Mouse (Mus musculus) intestine, embryonic 15.5 days (tissue): ENCODE measurements around the gene Ccn1. TPM values are rescaled to one million over a fixed set of nuclear protein-coding genes. Genes with fewer than 3 reads are reported as not detected.

Source experiments
- ATAC-seq: fragments of 200-750 bp; cut with Nextera tagmentation; 2 replicates; pipeline ENCODE4 v1.8.0; 2017; ENCODE audit warnings: moderate TSS enrichment, moderate library complexity
- H3K27ac ChIP-seq: fragments of 300-500 bp; sonication (generic); 2 replicates; pipeline ENCODE4 v1.5.1; 2015; ENCODE audit warnings: mild to moderate bottlenecking, inconsistent platforms
- H3K27me3 ChIP-seq: fragments of 300-500 bp; sonication (generic); replicated peaks from 2 replicates; pipeline ENCODE4 v1.6.1; 2015; ENCODE audit warnings: inconsistent platforms
- H3K36me3 ChIP-seq: fragments of 300-500 bp; sonication (generic); 2 replicates; pipeline ENCODE4 v1.6.1; 2015; ENCODE audit warnings: inconsistent platforms
- H3K4me1 ChIP-seq: fragments of 300-500 bp; sonication (generic); replicated peaks from 2 replicates; pipeline ENCODE4 v1.6.1; 2015; ENCODE audit warnings: inconsistent platforms
- H3K4me2 ChIP-seq: fragments of 300-500 bp; sonication (generic); replicated peaks from 2 replicates; pipeline ENCODE4 v1.6.1; 2015; ENCODE audit warnings: mild to moderate bottlenecking, inconsistent platforms
- H3K4me3 ChIP-seq: fragments of 300-500 bp; sonication (generic); replicated peaks from 2 replicates; pipeline ENCODE4 v1.5.1; 2015; ENCODE audit warnings: inconsistent platforms
- H3K9ac ChIP-seq: fragments of 300-500 bp; sonication (generic); 2 replicates; pipeline ENCODE4 v1.6.1; 2015; ENCODE audit warnings: inconsistent platforms
- H3K9me3 ChIP-seq: fragments of 300-500 bp; sonication (generic); 2 replicates; pipeline ENCODE4 v1.6.1; 2016; ENCODE audit warnings: inconsistent platforms
- WGBS: fragments of 180-500 bp; shearing (Covaris S2); methylation state at CpG from one replicate; pipeline ENCODE4 v1.1.7; 2015; 5-methylcytosine and 5-hydroxymethylcytosine counted together
- polyA plus RNA-seq: library from polyadenylated mRNA; unstranded; fragments of >200 nt; fragmentation: Nextera tagmentation; extraction: Ambion mirVana; gene quantifications from 2 replicates; pipeline ENCODE4 v1.2.1, GENCODE M21; 2015

Ccn1 gene
- polyA plus RNA-seq, 1 experiment from 2014 or later: 50.4 TPM

DNA sequence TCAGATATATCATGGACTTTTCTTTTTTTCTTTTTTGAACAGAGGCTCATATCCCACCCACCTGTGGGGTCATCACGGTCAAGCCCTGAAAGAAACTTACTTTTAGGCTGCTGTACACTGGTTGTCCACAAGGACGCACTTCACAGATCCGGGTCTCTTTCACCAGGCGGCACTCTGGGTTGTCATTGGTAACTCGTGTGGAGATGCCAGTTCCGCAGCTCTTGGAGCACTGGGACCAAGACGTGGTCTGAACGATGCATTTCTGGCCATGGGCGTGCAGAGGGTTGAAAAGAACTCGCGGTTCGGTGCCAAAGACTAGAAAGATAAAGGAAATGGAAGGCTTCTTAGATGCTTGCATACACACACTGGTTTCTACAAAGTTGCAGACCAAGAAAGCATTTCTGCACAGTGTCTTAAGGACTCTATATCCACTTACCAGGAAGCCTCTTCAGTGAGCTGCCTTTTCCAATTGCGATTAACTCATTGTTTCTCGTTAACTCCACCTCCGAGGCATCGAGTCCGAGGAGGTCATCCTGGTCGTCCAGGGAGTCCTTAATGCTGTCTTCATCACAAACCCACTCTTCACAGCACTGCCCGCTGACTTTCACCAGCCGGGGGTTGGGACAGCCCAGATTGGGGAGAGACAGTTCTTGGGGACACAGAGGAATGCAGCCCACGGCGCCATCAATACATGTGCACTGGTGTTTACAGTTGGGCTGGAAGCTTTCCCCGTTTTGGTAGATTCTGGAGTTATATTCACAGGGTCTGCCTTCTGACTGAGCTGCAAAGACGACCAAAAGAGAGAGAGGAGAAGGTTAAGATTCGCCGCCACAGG lies 1.5 kb downstream of the Ccn1 start:
- WGBS: 27% methylated on average over 26 of the region's 26 CpGs
- peak overlapping the region; percentile 92 for H3K4me2 ChIP-seq
- H3K4me3 ChIP-seq: peak overlapping the region; percentile 71
- no peaks in the 10 kb centered on the region for H3K9me3 ChIP-seq
- peak overlapping the region; percentile 94 for H3K27ac ChIP-seq
- peak overlapping the region; percentile 84 for H3K9ac ChIP-seq
- no peak for ATAC-seq
- H3K36me3 ChIP-seq: 0 out of 2 replicates have a peak, but pooled peaks cover 4% of the 10 kb centered on the region
- peaks cover 20% of the 10 kb centered on the region for H3K4me1 ChIP-seq
- H3K27me3 ChIP-seq: no peaks in the 10 kb centered on the region

DNA sequence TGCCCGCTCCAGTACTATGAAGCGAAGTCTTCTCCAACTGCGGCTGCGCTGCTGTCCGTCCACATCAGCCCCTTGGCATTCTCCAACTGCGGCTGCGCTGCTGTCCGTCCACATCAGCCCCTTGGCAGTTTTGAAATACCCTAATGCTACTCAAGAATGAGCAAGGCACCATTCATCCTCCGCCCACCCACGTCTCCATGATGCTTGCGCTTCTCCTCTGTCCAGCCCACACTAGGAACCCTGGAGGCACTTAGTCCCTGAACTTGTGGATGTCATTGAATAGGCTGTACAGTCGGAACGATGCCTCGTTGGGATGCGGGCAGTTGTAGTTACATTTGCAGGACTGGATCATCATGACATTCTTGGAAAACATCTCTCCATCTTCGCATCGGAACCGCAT lies 2.4 kb downstream of the Ccn1 start:
- WGBS: 89% methylated on average over 18 of the region's 18 CpGs
- H3K4me1 ChIP-seq: peaks cover 21% of the 10 kb centered on the region; the same call in 1 of the 2 replicates
- H3K4me2 ChIP-seq: 0 out of 2 replicates have a peak overlapping the region, but pooled peaks have one; percentile 12
- no peak overlapping the region for H3K27ac ChIP-seq
- H3K9ac ChIP-seq: no peak overlapping the region
- no peaks in the 10 kb centered on the region for H3K9me3 ChIP-seq
- 0 out of 2 replicates have a peak, but pooled peaks cover 4% of the 10 kb centered on the region for H3K36me3 ChIP-seq
- H3K4me3 ChIP-seq: no peak overlapping the region
- no peak for ATAC-seq
- no peaks in the 10 kb centered on the region for H3K27me3 ChIP-seq

- H3K9me3 ChIP-seq: no peaks in the 10 kb centered on the region
- 81% methylated on average over 2 of the region's 2 CpGs for WGBS
- no peak overlapping the region for H3K4me3 ChIP-seq
- H3K4me2 ChIP-seq: no peak overlapping the region
- 0 out of 2 replicates have a peak, but pooled peaks cover 4% of the 10 kb centered on the region for H3K36me3 ChIP-seq
- H3K27me3 ChIP-seq: no peaks in the 10 kb centered on the region
- ATAC-seq: no peak
- no peak overlapping the region for H3K27ac ChIP-seq
- no peak overlapping the region for H3K9ac ChIP-seq
- 0 out of 2 replicates have a peak, but pooled peaks cover 19% of the 10 kb centered on the region for H3K4me1 ChIP-seq
These were observed 3.1 kb downstream of the Ccn1 start for GRCm38 (mm10) chr3:145646666-145647065.

DNA sequence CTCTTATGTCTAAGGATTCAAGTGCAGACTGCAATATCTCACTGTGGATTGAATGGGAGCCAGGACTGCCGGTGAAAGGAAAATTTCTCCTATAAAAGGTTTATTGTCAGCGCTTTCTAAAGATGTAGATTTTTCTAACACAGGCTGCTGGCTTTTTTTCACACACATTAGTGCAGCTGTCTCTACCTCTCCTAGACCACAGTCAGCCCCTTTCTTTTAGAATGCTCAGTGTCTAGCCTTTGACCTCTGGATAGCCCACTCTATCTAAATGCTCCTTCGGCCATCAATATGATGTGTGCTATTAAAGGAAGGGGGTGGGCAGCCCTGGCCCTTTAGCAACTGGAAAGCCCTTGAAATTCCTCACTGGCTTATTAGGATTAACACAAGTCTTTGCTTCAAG lies 3.8 kb downstream of the Ccn1 start:
- H3K4me1 ChIP-seq: 0 out of 2 replicates have a peak, but pooled peaks cover 14% of the 10 kb centered on the region
- H3K27ac ChIP-seq: no peak overlapping the region
- ATAC-seq: no peak

DNA sequence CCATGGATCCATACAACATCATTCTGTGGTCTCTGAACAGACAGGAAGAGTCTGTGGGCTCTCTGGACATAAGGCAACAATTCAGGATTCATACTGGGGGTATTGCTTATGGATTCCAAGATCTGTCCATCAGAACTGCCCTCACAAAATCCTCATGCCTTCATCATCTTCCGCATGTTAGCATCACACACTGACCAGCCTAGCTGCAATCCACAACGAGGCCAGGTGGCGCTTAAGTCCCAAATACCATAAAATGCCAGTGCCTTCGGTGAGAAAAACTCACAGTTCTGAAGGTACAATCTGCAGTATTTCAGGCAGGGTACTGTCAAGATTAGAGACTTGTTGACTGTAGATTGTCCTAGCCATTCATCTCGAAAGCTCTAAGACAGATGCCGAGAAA lies 4.3 kb downstream of the Ccn1 start:
- Histone ChIP-seq H3K4me2 (no peak overlapping the region), H3K36me3 (0 out of 2 replicates have a peak, but pooled peaks cover 4% of the 10 kb centered on the region), H3K9ac (no peak overlapping the region), H3K9me3 (no peaks in the 10 kb centered on the region), H3K27ac (no peak overlapping the region), H3K4me3 (no peak overlapping the region), H3K4me1 (0 out of 2 replicates have a peak, but pooled peaks cover 14% of the 10 kb centered on the region), H3K27me3 (no peaks in the 10 kb centered on the region)
- ATAC-seq: no peak
- WGBS: 66% methylated on average over 6 of the region's 6 CpGs

More for the DNA sequence above, 3.8 kb downstream of the Ccn1 start:
- Histone ChIP-seq H3K4me2 (no peak overlapping the region), H3K27me3 (no peaks in the 10 kb centered on the region), H3K36me3 (0 out of 2 replicates have a peak, but pooled peaks cover 4% of the 10 kb centered on the region), H3K4me3 (no peak overlapping the region), H3K9ac (no peak overlapping the region), H3K9me3 (no peaks in the 10 kb centered on the region)
- 51% methylated on average over 3 of the region's 3 CpGs for WGBS

DNA sequence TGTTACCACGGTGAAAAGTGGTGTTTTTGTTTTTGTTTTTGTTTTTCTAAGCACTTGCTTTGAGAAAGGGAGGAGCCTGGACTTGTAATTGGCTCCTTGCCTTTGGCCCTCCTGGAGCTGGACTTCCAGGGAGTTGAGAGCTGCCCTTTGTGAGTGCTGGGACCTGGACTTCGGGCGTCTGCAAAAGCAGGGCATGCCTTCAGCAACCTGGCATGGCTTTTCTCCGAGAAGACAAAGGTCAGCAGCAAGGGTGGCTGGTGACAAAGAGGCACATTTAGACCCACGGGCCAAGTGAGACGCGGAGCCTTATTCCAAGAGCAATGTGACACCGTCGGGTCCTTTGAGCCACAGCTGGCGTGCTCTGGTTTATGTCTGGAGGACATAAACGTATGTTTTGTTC lies 6.9 kb downstream of the Ccn1 start:
- 50% methylated on average over 11 of the region's 11 CpGs for WGBS
- no peak overlapping the region for H3K9ac ChIP-seq
- H3K9me3 ChIP-seq: no peaks in the 10 kb centered on the region
- H3K27ac ChIP-seq: no peak overlapping the region
- no peaks in the 10 kb centered on the region for H3K27me3 ChIP-seq
- ATAC-seq: no peak
- 0 out of 2 replicates have a peak, but pooled peaks cover 4% of the 10 kb centered on the region for H3K36me3 ChIP-seq
- H3K4me2 ChIP-seq: no peak overlapping the region
- no peak overlapping the region for H3K4me3 ChIP-seq
- H3K4me1 ChIP-seq: 0 out of 2 replicates have a peak, but pooled peaks cover 10% of the 10 kb centered on the region

GRCm38 (mm10) chr3:145641878-145642277 lies 7.9 kb downstream of the Ccn1 start:
- no peak overlapping the region for H3K4me2 ChIP-seq
- H3K27me3 ChIP-seq: no peaks in the 10 kb centered on the region
- 0 out of 2 replicates have a peak, but pooled peaks cover 4% of the 10 kb centered on the region for H3K4me1 ChIP-seq
- ATAC-seq: no peak
- H3K36me3 ChIP-seq: no peaks in the 10 kb centered on the region
- no peak overlapping the region for H3K9ac ChIP-seq
- no peak overlapping the region for H3K27ac ChIP-seq
- 67% methylated on average over 3 of the region's 3 CpGs for WGBS
- no peak overlapping the region for H3K4me3 ChIP-seq
- H3K9me3 ChIP-seq: no peaks in the 10 kb centered on the region

- H3K36me3 ChIP-seq: no peaks in the 10 kb centered on the region
- no peaks in the 10 kb centered on the region for H3K9me3 ChIP-seq
- H3K27ac ChIP-seq: no peak overlapping the region
- ATAC-seq: no peak
- WGBS: 71% methylated on average over 5 of the region's 5 CpGs
- H3K4me3 ChIP-seq: no peak overlapping the region
- no peaks in the 10 kb centered on the region for H3K27me3 ChIP-seq
- H3K4me2 ChIP-seq: no peak overlapping the region
- H3K9ac ChIP-seq: no peak overlapping the region
- H3K4me1 ChIP-seq: 0 out of 2 replicates have a peak, but pooled peaks cover 4% of the 10 kb centered on the region
These were observed 8.6 kb downstream of the Ccn1 start for GRCm38 (mm10) chr3:145641036-145641685.

DNA sequence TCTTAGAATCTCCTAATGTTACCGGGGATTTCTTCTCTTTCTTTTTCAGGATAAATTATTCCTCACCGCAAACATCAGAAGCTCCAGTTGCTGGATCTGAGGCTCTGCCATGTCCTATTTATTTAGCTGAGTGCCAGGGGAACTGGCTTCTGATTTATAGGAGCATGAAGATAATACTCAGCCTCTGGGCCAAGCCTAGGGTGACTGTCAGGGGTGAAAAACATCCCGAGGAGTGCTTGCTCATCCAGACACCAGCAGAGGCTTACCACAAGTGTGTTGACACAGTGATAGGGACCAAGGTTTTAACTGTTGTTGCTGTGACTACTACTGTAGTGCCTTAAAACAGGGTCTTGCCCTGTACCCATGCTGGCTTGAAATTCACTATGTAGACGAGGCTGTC lies 9.2 kb downstream of the Ccn1 start:
- H3K27me3 ChIP-seq: no peaks in the 10 kb centered on the region
- no peak overlapping the region for H3K4me3 ChIP-seq
- no peak for ATAC-seq
- H3K36me3 ChIP-seq: no peaks in the 10 kb centered on the region
- no peak overlapping the region for H3K27ac ChIP-seq
- H3K9ac ChIP-seq: no peak overlapping the region
- H3K4me1 ChIP-seq: 0 out of 2 replicates have a peak, but pooled peaks cover 4% of the 10 kb centered on the region
- no peaks in the 10 kb centered on the region for H3K9me3 ChIP-seq
- 60% methylated on average over 4 of the region's 4 CpGs for WGBS
- no peak overlapping the region for H3K4me2 ChIP-seq

DNA sequence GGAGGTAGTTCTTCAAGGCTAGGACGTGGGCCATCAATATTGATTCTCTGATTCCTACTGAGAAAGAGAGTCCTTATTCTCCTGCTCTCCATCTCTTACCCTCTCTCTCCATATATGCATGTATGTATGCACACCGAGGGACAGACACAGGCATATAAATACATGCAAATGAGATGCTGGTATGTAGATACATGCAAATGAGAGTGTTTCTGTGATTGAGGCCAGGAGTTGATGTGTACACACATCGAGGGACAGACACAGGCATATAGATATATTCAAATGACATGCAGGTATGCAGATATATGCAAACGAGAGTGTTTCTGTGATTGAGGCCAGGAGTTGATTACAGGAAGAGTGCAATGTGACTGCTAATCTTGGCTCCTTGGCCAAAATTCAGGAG lies 9.6 kb downstream of the Ccn1 start:
- no peaks in the 10 kb centered on the region for H3K27me3 ChIP-seq
- no peaks in the 10 kb centered on the region for H3K9me3 ChIP-seq
- no peaks in the 10 kb centered on the region for H3K36me3 ChIP-seq
- H3K4me1 ChIP-seq: 0 out of 2 replicates have a peak, but pooled peaks cover 4% of the 10 kb centered on the region
- no peak overlapping the region for H3K9ac ChIP-seq
- H3K27ac ChIP-seq: no peak overlapping the region
- ATAC-seq: no peak
- H3K4me2 ChIP-seq: no peak overlapping the region
- no peak overlapping the region for H3K4me3 ChIP-seq
- WGBS: 88% methylated on average over 4 of the region's 4 CpGs

DNA sequence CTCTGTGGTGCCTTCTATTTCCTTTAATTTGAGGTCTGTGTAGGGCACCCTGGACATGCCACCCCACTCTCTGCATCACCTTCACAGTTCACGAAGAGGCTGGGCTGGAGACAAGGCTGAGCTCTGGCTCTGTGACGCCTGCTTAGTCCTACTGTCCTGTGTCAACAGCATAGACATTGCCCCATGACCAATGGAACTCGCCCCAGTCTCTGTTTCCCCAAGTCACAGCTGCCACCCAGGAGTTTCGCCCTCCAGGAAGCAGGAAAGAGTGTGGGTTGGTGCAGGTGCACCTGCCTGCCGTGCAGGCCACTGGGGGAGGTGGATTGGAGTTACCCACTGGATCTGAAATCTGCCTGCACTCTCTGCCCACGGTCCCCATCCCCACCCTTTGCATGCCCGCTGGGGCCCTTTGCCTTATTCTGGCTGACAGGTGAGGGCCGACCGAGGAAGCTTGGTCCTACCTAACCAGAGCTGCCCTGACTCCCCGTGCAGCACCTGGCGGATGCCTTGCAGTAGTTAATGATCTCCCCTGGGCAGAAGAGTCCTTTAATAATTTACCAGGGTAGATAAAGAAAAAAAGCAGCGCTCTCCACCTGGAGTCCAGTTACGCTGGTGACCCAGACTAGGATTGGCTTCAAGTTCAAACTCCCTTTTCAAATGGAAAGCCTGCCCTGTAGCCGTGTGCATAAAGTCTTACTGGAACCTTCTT lies 15.6 kb downstream of the Ccn1 start:
- Histone ChIP-seq H3K4me3 (no peak overlapping the region), H3K4me2 (peak overlapping the region; percentile 45), H3K27me3 (no peaks in the 10 kb centered on the region), H3K9me3 (no peaks in the 10 kb centered on the region), H3K36me3 (no peaks in the 10 kb centered on the region), H3K4me1 (peaks cover 12% of the 10 kb centered on the region), H3K27ac (peak overlapping the region; percentile 78), H3K9ac (no peak overlapping the region)
- peak; percentile 95 for ATAC-seq
- 63% methylated on average over 14 of the region's 14 CpGs for whole genome bisulfite sequencing

DNA sequence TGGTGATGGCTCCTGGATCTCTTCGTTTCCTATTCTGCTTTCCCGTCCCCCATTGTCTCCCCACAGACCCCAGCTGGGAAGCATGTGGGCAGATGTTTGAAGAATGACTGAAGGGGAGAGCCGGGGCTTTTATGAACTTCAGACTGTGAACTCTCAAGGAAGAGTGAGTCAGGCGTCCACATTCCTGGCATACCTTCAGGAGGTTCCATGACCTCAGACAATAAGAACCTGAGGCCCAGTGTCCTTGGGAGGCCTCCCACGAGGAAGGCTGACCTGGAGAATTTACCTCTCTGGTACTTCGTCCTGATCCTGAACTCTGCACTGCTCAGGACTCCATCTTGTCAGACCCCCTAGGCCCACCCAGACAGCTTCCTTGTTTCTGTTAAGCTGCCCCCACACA lies 16.9 kb downstream of the Ccn1 start:
- Histone ChIP-seq H3K9me3 (no peaks in the 10 kb centered on the region), H3K27ac (peak overlapping the region; percentile 78; the same call in 1 of the 2 replicates), H3K4me2 (no peak overlapping the region), H3K9ac (no peak overlapping the region), H3K27me3 (no peaks in the 10 kb centered on the region), H3K36me3 (no peaks in the 10 kb centered on the region), H3K4me3 (no peak overlapping the region), H3K4me1 (peaks cover 15% of the 10 kb centered on the region)
- peak; percentile 32; the same call in 1 of the 2 replicates for ATAC-seq
- 14% methylated on average over 6 of the region's 6 CpGs for WGBS
